Mouse (Mus musculus) CH12.LX (cell line): ENCODE measurements around the gene Thsd7b.

Experiments used
- CTCF ChIP-seq, 2 experiments: IDR thresholded peaks in 1 of 2; conservative IDR thresholded peaks in 1 of 2; 2 replicates each; pipeline ENCODE4 v1.5.1; 2011 to 2012; ENCODE audit warnings: low read depth in 2 of 2, low read length in 2 of 2, improper control_type of control experiment in 1 of 2, inconsistent platforms in 1 of 2, mild to moderate bottlenecking in 1 of 2, moderate library complexity in 1 of 2
- MEF2A ChIP-seq: IDR thresholded peaks from 2 replicates; pipeline ENCODE4 v1.6.1; 2014; ENCODE audit warnings: low read depth, mild to moderate bottlenecking, inconsistent platforms, low read length, improper control_type of control experiment, borderline replicate concordance
- MYC ChIP-seq: IDR thresholded peaks from 2 replicates; pipeline ENCODE4 v1.6.1; 2011; ENCODE audit warnings: low read depth, mild to moderate bottlenecking, improper control_type of control experiment, low read length
- POLR2A ChIP-seq: IDR thresholded peaks from 2 replicates; pipeline ENCODE4 v1.6.1; 2011; ENCODE audit warnings: low read depth, mild to moderate bottlenecking, improper control_type of control experiment, low read length
- POLR2AphosphoS2 ChIP-seq: IDR thresholded peaks from 2 replicates; pipeline ENCODE4 v1.6.1; 2011; ENCODE audit warnings: low read depth, low read length, improper control_type of control experiment
- SIN3A ChIP-seq: IDR thresholded peaks from 2 replicates; pipeline ENCODE4 v1.6.1; 2012; ENCODE audit warnings: low read length, improper control_type of control experiment, inconsistent platforms
- TBP ChIP-seq: conservative IDR thresholded peaks from 2 replicates; pipeline ENCODE4 v1.6.1; 2011; ENCODE audit warnings: low read depth, low read length, improper control_type of control experiment
- UBTF ChIP-seq: IDR thresholded peaks from 2 replicates; pipeline ENCODE4 v1.6.1; 2012; ENCODE audit warnings: low read depth, mild to moderate bottlenecking, inconsistent platforms, low read length, improper control_type of control experiment, moderate library complexity
- USF1 ChIP-seq: IDR thresholded peaks from 2 replicates; pipeline ENCODE4 v1.6.1; 2014; ENCODE audit warnings: low read depth, mild to moderate bottlenecking, inconsistent platforms, low read length, improper control_type of control experiment
- USF2 ChIP-seq: conservative IDR thresholded peaks from 2 replicates; pipeline ENCODE4 v1.6.1; 2011; ENCODE audit warnings: low read depth, low read length, improper control_type of control experiment
- ZMIZ1 ChIP-seq: IDR thresholded peaks from 2 replicates; pipeline ENCODE4 v1.6.1; 2012; ENCODE audit warnings: low read depth, mild to moderate bottlenecking, inconsistent platforms, low read length, improper control_type of control experiment

DNA sequence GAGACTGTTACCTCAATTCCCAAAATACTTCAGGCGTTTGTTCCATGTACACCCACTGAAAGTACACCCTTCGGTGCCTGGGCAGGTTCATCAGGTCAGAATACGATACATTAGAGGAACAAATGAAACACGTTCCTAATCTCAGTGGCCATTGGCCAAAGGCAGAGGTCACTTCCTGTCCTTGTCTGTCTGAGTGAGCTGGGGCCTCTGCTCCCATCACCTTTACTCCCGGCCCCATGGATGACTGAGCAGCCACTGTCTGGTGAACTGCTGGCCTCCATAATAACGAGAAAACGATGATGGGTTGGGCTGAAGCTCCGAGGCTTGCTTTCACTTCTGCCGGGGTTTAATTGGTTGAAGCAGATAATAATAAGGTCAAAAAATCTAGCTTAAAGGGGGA lies 670.0 kb downstream of the Thsd7b start:
- TF ChIP-seq CTCF (conservative IDR thresholded peaks at IDR 0.05 in 1 of 2, IDR thresholded peaks at IDR 0.05 in 1 of 2; ENCODE audit: low read depth in 2 of 2, low read length in 2 of 2) (no peak), ZMIZ1 (no peak), POLR2A (no peak), UBTF (no peak), USF2 (no peak), USF1 (no peak), MYC (no peak), TBP (no peak), SIN3A (no peak), POLR2AphosphoS2 (no peak), MEF2A (no peak)
